In genomic region chr16:93192651-93193173, GRCm38 (mm10) we compare ENCODE assay signal across 30 mouse cellular contexts.
DNase-seq lines count a peak whose midpoint lies in the region; ATAC-seq and TF ChIP-seq lines count a peak whose summit lies in the region.
"Had no signal": no experiment of that assay in that cellular context is flagged by ENCODE, and none has a peak within 500 bp of the region (broad histone marks: within the 10 kb centered on the region; RNA-seq: fewer than 3 reads in every experiment).

No protein-coding gene starts in this region.

- TF ChIP-seq EP300 in lung, postnatal 0 days (IDR thresholded peaks at IDR 0.05), result no peak
- TF ChIP-seq EP300 in CH12.LX (IDR thresholded peaks at IDR 0.05; ENCODE audit: low read length), result peak; percentile 55; the same call in 1 of the 2 replicates

- dilution Hi-C loops in CH12.LX (cut with MboI; ENCODE audit: extremely low pct_ligation_motif_present, extremely low pct_unique_long_range_greater_than_20kb, low sequenced_read_pairs), result no loop called here

- intact Hi-C loops in left cerebral cortex, postnatal 14 days (cut with DNase I), result no loop called here

- H3ac ChIP-seq in myocyte (ENCODE audit: control insufficient read depth, insufficient read length), result no peak overlapping the region

- 70% methylated on average over 9 of the region's 9 CpGs for WGBS in lung, postnatal 0 days

- in situ Hi-C loops in CH12.LX (cut with MboI; ENCODE audit: low pct_ligation_motif_present, low pct_unique_long_range_greater_than_20kb, low sequenced_read_pairs), result no loop called here

- H3K27me3 ChIP-seq in lung, postnatal 0 days (replicated peaks; ENCODE audit: insufficient read depth, low read length), result no peaks in the 10 kb centered on the region
- no peaks in the 10 kb centered on the region for H3K27me3 ChIP-seq in CH12.LX (replicated peaks)
- H3K27me3 ChIP-seq in myocyte (ENCODE audit: control insufficient read depth, insufficient read depth, insufficient read length), result no peaks in the 10 kb centered on the region
- H3K27me3 ChIP-seq: forebrain, embryonic 13.5 days; hindbrain, embryonic 15.5 days; kidney, embryonic 15.5 days; neural tube, embryonic 12.5 days had no signal

- TF ChIP-seq RAD21 in CH12.LX (IDR thresholded peaks at IDR 0.05; ENCODE audit: low read depth, low read length), result no peak

- ATAC-seq in lung, postnatal 0 days, result no peak
- ATAC-seq: activated CD4-positive, CD25-positive, alpha-beta regulatory T cell, adult 4 months; forebrain, embryonic 13.5 days had no signal

- H3K27ac ChIP-seq in lung, postnatal 0 days (ENCODE audit: low read length), result no peak overlapping the region
- no peak overlapping the region for H3K27ac ChIP-seq in CH12.LX (ENCODE audit: insufficient read depth, low read depth)
- H3K27ac ChIP-seq: forebrain, embryonic 13.5 days; hindbrain, embryonic 15.5 days; kidney, embryonic 15.5 days; limb, embryonic 12.5 days; liver, embryonic 13.5 days; neural tube, embryonic 12.5 days; stomach, postnatal 0 days had no signal

- H3K4me2 ChIP-seq in lung, postnatal 0 days (replicated peaks; ENCODE audit: low read depth, low read length), result no peak overlapping the region
- H3K4me2 ChIP-seq in CH12.LX (ENCODE audit: insufficient read depth, low read depth, poor library complexity, severe bottlenecking), result peak overlapping the region; percentile 5; the same call in 1 of the 2 replicates
- H3K4me2 ChIP-seq in myocyte (ENCODE audit: low read depth), result peak overlapping the region; percentile 73
- H3K4me2 ChIP-seq: forebrain, embryonic 13.5 days; heart, embryonic 12.5 days; hindbrain, embryonic 15.5 days; kidney, embryonic 15.5 days; limb, embryonic 12.5 days; liver, embryonic 13.5 days; neural tube, embryonic 12.5 days had no signal

- H3K4me3 ChIP-seq in lung, postnatal 0 days (ENCODE audit: low read depth, low read length), result no peak overlapping the region
- H3K4me3 ChIP-seq in CH12.LX (replicated peaks in 1 of 3; ENCODE audit: low read depth in 2 of 3, low read length in 2 of 3, poor library complexity in 1 of 3) (no peak overlapping the region), myocyte (no peak overlapping the region)
- H3K4me3 ChIP-seq: forebrain, embryonic 13.5 days; heart, embryonic 12.5 days; hindbrain, embryonic 15.5 days; kidney, embryonic 15.5 days; limb, embryonic 12.5 days; liver, embryonic 13.5 days; neural tube, embryonic 12.5 days had no signal

- H3K9ac ChIP-seq in lung, postnatal 0 days (replicated peaks; ENCODE audit: low read depth), result no peak overlapping the region
- no peak overlapping the region for H3K9ac ChIP-seq in CH12.LX (ENCODE audit: insufficient read depth, low read depth)
- H3K9ac ChIP-seq: forebrain, embryonic 13.5 days; heart, embryonic 12.5 days; hindbrain, embryonic 15.5 days; kidney, embryonic 15.5 days; limb, embryonic 12.5 days; liver, embryonic 13.5 days; neural tube, embryonic 12.5 days had no signal

- no peak for TF ChIP-seq CTCF in lung, postnatal 0 days (IDR thresholded peaks at IDR 0.05)
- TF ChIP-seq CTCF in CH12.LX (conservative IDR thresholded peaks at IDR 0.05 in 1 of 2, IDR thresholded peaks at IDR 0.05 in 1 of 2; ENCODE audit: low read depth in 2 of 2, low read length in 2 of 2), result no peak

- H3K36me3 ChIP-seq in lung, postnatal 0 days (ENCODE audit: insufficient read depth, low read length), result no peaks in the 10 kb centered on the region
- no peaks in the 10 kb centered on the region for H3K36me3 ChIP-seq in CH12.LX (replicated peaks in 1 of 2; ENCODE audit: control insufficient read depth in 1 of 2, insufficient read depth in 1 of 2, low read length in 1 of 2)
- no peaks in the 10 kb centered on the region for H3K36me3 ChIP-seq in myocyte (ENCODE audit: control insufficient read depth, insufficient read depth)
- H3K36me3 ChIP-seq: G1E; heart, embryonic 12.5 days; hindbrain, embryonic 15.5 days; kidney, embryonic 15.5 days; limb, embryonic 12.5 days; liver, embryonic 13.5 days; neural tube, embryonic 12.5 days had no signal

- peak; percentile 17 for DNase-seq in lung, postnatal 0 days (ENCODE audit: low spot score)
- DNase-seq in lung, postnatal 25 days (ENCODE audit: low spot score), result no peak
- DNase-seq in CH12.LX (ENCODE audit: extremely low read depth), result peak; percentile 27
- DNase-seq in adipocyte (ENCODE audit: low spot score), result peak; percentile 42
- DNase-seq in adrenal gland, adult 2 months, result no peak
- no peak for DNase-seq in left cerebral cortex, postnatal 14 days (ENCODE audit: low spot score in 2 of 2)
- DNase-seq: adrenal gland, postnatal 10 days; cerebellum, adult 11 months; cerebellum, adult 9-10 months; cerebellum, postnatal 36 days; gastrocnemius, postnatal 25 days; heart, postnatal 10 days; kidney, adult 18-20 months; liver, embryonic 13.5 days; lung, adult 2 months; lung, postnatal 4 days; midbrain, embryonic 14.5 days; right cerebral cortex, adult 18-20 months; spleen, adult 18-20 months; thymus, postnatal 4 days had no signal

- no peaks in the 10 kb centered on the region; the same call in 1 of the 2 replicates for H3K4me1 ChIP-seq in lung, postnatal 0 days (ENCODE audit: insufficient read depth, low read depth, low read length)
- H3K4me1 ChIP-seq in CH12.LX (ENCODE audit: control insufficient read depth in 1 of 2, insufficient read depth in 2 of 2), result peaks cover 0 to 16% of the 10 kb centered on the region in 2 experiments; a peak in 2 of 4 replicates
- H3K4me1 ChIP-seq: forebrain, embryonic 13.5 days; hindbrain, embryonic 15.5 days; neural tube, embryonic 12.5 days had no signal

- H3K9me3 ChIP-seq in lung, postnatal 0 days (ENCODE audit: low read length), result no peaks in the 10 kb centered on the region
- H3K9me3 ChIP-seq in CH12.LX (replicated peaks; ENCODE audit: low read length), result no peaks in the 10 kb centered on the region
- H3K9me3 ChIP-seq: forebrain, embryonic 13.5 days; G1E; heart, embryonic 12.5 days; hindbrain, embryonic 15.5 days; kidney, embryonic 15.5 days; limb, embryonic 12.5 days; liver, embryonic 13.5 days; neural tube, embryonic 12.5 days had no signal

- H3K79me2 ChIP-seq in CH12.LX (replicated peaks; ENCODE audit: control insufficient read depth, extremely low read depth, insufficient read depth, poor library complexity, severe bottlenecking) (no peaks in the 10 kb centered on the region), myocyte (ENCODE audit: control insufficient read depth, insufficient read depth) (no peaks in the 10 kb centered on the region)

- TF ChIP-seq POLR2A in CH12.LX (IDR thresholded peaks at IDR 0.05; ENCODE audit: low read depth, low read length) (no peak), myocyte (IDR thresholded peaks at IDR 0.05; ENCODE audit: insufficient read length, low read depth) (no peak)

TF ChIP-seq in CH12.LX, 34 proteins besides CTCF, POLR2A, EP300 and RAD21:
- TF ChIP-seq BHLHE40 (IDR thresholded peaks at IDR 0.05; ENCODE audit: low read depth, low read length), result 0 out of 2 replicates have a peak, but pooled peaks have one; percentile 36
- TF ChIP-seq ZNF384 (IDR thresholded peaks at IDR 0.05; ENCODE audit: low read depth, low read length), result peak; percentile 72
- TF ChIP-seq JUND (conservative IDR thresholded peaks at IDR 0.05; ENCODE audit: low read depth, low read length), result no peak
- no peak for TF ChIP-seq CHD2 (IDR thresholded peaks at IDR 0.05; ENCODE audit: low read length)
- no peak for TF ChIP-seq ETS1 (conservative IDR thresholded peaks at IDR 0.05; ENCODE audit: low read depth, low read length)
- TF ChIP-seq JUN (IDR thresholded peaks at IDR 0.05; ENCODE audit: insufficient read depth, low read depth, low read length), result 0 out of 2 replicates have a peak, but pooled peaks have one; percentile 21
- TF ChIP-seq ELF1 (IDR thresholded peaks at IDR 0.05; ENCODE audit: low read depth, low read length), result 0 out of 2 replicates have a peak, but pooled peaks have one; percentile 10
- 0 out of 2 replicates have a peak, but pooled peaks have one; percentile 43 for TF ChIP-seq IRF4 (IDR thresholded peaks at IDR 0.05; ENCODE audit: low read depth, low read length)

TF ChIP-seq in myocyte, 11 proteins besides CTCF, POLR2A, EP300 and RAD21:
- TF ChIP-seq POLR2AphosphoS2 (IDR thresholded peaks at IDR 0.05; ENCODE audit: insufficient read length, low read depth) (no peak), MYOD1 (IDR thresholded peaks at IDR 0.05; ENCODE audit: control insufficient read depth in 1 of 3, insufficient read length in 2 of 3, low read depth in 2 of 3) (no peak), TCF3 (IDR thresholded peaks at IDR 0.05; ENCODE audit: insufficient read length, low read depth) (no peak), REST (IDR thresholded peaks at IDR 0.05; ENCODE audit: insufficient read depth, insufficient read length) (no peak), E2F4 (IDR thresholded peaks at IDR 0.05; ENCODE audit: insufficient read depth) (no peak), MYOG (IDR thresholded peaks at IDR 0.05; ENCODE audit: control insufficient read depth in 1 of 3, insufficient read depth in 1 of 3, insufficient read length in 2 of 3, low read depth in 2 of 3) (no peak)

Comparison
In these comparisons a context has a peak if more than half of its experiments do, and no peak if none do; other contexts are left out.
1. DNase-seq: peak in lung, postnatal 0 days (single experiment), CH12.LX (single experiment) and adipocyte (single experiment); none in lung, postnatal 25 days (single experiment), adrenal gland, adult 2 months (single experiment) and left cerebral cortex, postnatal 14 days (0 of 2).